Mouse (Mus musculus) heart, postnatal 4 days (tissue): Measurements from ENCODE around the gene Armc9. TPM values are rescaled to one million over a fixed set of nuclear protein-coding genes. Genes with fewer than 3 reads are reported as not detected.

Experiments
- DNase-seq: peaks from one replicate; pipeline ENCODE4 v3.0.0; 2021
- total RNA-seq, 2 experiments: library from RNA; stranded (reverse); gene quantifications; 2 replicates each; pipeline ENCODE4 v1.2.3; 2021

Gene Armc9
- total RNA-seq, 2 experiments from 2014 or later: 5.6 to 6.0 TPM

DNA sequence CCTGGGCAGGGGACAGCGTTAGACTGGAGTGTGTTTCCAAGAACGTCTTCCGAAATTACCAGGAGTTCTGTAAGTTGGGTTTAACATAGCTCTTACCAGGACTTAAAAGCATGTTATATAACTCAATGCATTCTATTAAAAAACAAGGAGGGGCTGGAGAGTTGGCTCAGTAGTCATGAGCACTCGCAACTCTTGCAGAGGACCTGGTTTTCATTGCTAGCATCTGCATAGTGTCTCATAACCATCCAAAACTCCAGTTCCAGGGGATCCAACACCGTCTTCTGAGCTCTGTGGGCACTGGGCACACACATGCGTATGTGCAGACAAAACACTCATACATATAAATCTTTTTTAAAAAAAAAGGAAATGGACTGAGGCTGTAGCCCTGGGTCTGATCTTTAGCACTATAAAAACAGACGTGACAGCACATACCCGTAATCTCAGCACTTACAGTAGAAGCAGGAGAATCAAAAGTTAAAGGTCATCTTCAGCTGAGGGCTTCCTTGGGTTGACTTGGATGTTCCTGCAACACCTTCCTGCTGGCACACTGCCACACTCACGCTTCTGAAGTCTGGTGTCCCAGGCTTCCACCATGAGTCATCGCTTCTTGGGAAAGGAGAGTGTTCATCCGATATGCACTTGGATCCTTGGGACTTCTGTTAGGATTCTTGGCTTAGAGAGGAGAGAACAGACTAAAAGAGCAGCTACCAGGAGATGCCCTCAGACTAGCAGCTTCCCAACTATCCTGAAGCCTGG, 127.4 kb downstream of the Armc9 start:
- no peak for DNase-seq

DNA sequence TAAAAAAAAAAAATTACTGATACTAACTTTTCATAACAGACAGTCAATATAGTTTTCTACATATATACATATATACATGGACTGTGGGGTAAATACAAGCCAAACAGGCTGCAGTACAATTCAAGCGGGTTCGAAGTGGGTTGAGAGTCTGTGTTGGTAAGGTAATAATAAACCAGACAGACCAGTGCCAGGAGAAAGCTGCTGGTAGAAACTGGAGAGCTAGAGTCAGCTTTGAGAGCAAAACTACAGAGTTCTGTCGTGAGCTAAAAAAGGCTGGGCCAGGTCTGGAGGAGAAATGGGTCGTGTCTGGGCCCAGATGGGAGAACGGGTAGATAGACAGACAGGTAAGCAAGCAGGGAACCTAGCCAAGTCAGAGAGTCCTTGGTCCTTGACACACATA, 129.5 kb downstream of the Armc9 start:
- DNase-seq: no peak

DNA sequence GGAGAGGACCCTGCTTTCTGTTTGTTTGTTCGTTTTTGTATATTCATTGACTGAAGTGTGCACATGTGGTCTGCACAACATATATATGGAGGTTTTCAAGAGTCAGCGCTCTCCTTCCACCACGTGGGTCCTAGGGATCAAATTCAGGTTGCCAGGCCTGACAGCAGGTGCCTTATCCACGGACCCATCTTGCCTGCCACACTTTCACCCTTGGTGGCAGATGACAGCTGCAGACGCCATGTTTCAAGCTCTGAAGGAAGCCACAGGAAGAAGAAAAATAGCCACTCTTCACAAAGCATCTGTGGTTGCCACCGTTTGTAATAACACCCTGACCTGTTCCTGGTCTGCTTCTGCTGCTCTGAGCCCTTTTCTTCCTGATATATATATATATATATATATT, 130.7 kb downstream of the Armc9 start:
- DNase-seq: no peak

- no peak for DNase-seq
Measured at GRCm38 (mm10) chr1:86287473-86287872, 132.9 kb downstream of the Armc9 start.

GRCm38 (mm10) chr1:86290452-86290851, 135.9 kb downstream of the Armc9 start:
- no peak for DNase-seq

- no peak for DNase-seq
Measured at GRCm38 (mm10) chr1:86293091-86293490, 138.5 kb downstream of the Armc9 start.

- no peak for DNase-seq
Measured at GRCm38 (mm10) chr1:86293868-86294267, 139.3 kb downstream of the Armc9 start.

- no peak for DNase-seq
Measured at GRCm38 (mm10) chr1:86294472-86294871, 139.9 kb downstream of the Armc9 start.

GRCm38 (mm10) chr1:86300093-86300492, 145.5 kb downstream of the Armc9 start:
- DNase-seq: no peak

- no peak for DNase-seq
Measured at GRCm38 (mm10) chr1:86300731-86301130, 146.2 kb downstream of the Armc9 start.

DNA sequence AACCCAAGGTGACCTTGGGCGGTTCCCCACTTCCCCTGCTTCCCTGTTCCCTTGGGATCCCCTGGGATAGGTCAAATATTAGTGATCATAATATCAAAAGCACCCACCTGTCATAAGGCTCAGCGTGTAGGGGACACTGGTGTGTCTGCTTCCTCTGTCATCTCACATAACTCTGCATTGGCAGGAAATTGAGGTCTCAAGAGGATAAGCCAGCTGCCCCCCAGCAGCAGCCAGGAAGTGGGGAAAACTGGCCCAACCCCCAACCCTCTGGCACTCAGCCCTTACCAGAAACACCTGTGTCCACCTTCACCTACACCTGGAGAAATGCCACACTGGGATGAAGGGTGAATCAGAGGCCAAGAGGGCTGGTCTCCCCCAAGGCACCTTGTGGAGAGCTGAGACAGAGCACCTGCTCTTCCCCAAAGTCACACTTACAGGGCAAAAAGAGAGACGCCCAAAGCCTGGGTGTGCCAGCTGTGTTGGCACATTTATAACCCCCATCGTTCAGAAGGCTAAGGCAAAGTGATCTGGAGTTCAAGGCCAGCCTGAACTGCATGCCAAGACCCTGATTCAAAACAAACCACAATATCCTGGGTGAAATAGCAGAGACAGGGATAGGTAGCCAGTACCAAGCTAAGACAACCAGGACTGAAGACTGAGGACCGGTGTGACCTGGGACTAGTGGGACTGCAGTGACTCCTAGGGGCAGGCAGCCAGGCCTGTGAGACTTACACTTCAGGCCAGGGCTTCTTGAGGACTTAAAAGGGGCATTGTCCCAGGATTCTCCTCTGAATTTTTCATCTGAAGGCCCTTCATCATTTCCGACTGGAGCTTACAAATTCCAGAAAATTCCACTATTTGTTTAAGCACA, 146.9 kb downstream of the Armc9 start:
- no peak for DNase-seq

- no peak for DNase-seq
Measured at GRCm38 (mm10) chr1:86302532-86302931, 148.0 kb downstream of the Armc9 start, which contains the start of gene B3gnt7. Gene B3gnt7 (plus strand): TSS chr1:86302832.

DNA sequence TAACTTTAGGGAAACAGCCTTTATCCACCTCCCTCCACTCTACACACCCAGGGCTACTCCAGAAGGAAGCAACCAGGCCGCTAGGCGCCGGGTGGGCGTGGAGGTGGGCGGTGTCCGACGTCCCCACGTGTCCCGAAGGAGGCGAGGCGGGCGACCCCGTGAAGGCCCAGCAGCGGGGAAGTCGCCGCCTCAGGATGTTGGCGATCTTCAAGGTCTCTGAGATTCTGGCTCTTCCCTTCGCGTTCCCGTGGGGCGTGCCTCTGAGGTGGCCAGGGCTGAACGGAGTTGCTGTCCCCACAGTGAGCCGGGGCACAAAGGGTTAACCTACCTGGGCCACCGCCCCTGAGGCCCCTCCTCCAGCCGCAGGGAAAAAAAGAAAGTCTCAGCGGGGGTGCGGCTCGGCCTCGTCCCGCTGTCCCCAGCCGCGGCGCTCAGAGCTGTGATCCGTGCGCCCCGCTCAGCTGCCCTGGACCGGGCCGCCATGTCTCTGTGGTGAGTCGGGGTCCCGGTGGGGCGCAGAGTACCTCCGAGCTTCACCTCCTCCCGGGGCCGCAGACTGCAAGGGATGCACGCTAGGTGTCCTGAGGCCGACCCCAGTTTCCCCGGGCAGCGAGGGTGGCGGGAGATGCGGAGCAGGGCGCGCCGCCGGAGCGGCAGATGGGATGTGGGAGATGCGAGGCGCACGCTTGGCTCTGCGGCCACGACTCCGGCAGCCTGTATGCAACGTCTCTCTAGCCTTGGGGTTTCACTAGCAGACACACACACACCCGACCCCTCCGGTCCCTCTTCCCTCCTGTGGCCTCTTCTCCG, 148.7 kb downstream of the Armc9 start:
- DNase-seq: peak; percentile 76

- DNase-seq: no peak
Measured at GRCm38 (mm10) chr1:86303873-86304250, 149.3 kb downstream of the Armc9 start.

GRCm38 (mm10) chr1:86306686-86307085, 152.1 kb downstream of the Armc9 start:
- no peak for DNase-seq

DNA sequence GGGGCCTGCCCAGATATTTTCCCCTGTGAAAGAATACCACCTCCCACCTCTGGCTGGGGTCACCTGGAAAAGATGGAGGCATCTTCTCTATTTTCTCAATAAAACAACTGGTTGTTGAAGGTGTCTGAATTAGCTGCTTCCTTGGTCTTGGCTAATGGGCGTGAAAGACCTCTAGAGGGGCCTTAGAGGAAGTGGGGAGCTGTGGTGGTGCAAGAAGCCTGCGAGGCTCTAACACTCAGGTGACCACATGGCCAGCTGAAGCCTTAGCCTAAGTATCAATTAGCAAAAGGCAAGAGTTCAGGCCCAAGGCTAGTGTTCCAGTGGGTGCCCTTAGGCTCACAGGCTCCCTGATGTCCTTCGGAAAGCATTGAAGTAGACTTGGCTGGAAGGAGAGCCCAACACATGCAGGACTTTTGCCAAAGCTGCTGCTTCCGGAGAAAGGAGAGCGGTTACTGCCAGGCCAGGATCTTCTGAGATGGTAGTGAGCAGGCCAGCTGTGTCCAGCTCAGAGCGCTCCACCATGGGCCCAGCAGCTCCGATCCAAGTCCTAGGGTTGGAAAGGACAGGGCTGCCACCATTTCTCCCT, 152.7 kb downstream of the Armc9 start:
- DNase-seq: no peak

DNA sequence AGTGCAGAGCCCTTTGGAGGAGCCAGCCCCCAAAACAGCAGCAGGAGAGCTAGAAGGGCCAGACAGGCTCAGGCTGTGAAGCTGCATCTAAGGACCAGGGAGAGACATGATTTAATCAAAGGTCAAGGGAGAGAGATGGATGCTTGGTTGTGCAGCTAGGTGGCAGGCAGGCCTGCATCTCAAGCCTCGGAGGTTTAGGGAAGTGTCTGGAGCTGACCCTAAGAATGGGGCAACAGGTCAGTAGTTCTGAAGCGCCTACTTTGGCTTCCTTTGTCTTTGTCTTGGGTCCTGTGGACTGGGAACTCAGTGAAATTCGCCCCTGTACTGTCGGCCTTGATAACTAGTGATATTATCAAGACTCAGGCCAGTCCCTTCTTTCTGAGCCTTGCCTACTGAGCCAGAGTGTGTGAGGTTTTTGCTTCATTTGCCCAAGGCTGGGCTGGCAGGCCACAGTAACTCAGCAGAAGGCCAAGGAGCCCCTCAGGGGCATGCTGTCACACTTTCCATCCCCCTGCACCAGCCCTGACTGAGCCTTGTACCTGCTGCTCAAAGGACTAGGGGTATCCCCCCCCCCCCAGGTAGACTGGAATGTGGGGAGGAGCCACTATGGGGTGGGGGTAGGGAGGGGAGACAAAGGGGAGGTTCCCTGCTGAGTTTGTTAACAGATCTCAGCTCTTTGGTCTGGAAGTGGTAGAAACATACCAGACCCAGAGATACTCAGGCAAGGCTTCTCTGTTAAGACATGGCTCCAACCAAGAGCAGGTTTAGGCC, 153.5 kb downstream of the Armc9 start:
- DNase-seq: no peak

DNA sequence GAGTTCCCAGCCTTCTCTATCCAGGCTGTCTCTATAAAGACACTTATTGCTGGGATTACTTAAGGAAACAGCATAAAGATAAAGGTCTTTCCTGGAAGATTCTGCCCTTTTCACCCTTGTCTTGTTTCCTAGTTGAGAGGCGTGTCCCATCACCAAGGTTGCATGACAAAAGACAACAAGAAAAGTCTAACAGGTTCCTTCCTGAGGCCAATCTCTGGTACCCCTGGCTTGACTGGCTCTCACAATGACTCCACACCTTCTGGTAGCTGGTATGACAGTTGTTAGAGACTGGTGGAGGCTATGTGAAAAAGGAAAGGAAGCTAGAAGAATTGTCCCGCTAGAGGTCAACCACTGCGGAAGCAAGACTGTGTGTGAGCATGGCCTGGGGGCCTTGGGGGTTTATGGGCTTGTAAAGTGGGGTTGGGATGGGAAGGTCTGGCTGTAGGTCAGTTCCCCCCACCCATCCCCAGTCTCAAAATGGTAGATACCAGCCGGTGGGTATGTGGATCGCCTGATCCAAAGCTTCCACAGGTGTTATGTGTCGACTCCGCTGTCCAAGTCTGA, 154.8 kb downstream of the Armc9 start:
- no peak for DNase-seq

DNA sequence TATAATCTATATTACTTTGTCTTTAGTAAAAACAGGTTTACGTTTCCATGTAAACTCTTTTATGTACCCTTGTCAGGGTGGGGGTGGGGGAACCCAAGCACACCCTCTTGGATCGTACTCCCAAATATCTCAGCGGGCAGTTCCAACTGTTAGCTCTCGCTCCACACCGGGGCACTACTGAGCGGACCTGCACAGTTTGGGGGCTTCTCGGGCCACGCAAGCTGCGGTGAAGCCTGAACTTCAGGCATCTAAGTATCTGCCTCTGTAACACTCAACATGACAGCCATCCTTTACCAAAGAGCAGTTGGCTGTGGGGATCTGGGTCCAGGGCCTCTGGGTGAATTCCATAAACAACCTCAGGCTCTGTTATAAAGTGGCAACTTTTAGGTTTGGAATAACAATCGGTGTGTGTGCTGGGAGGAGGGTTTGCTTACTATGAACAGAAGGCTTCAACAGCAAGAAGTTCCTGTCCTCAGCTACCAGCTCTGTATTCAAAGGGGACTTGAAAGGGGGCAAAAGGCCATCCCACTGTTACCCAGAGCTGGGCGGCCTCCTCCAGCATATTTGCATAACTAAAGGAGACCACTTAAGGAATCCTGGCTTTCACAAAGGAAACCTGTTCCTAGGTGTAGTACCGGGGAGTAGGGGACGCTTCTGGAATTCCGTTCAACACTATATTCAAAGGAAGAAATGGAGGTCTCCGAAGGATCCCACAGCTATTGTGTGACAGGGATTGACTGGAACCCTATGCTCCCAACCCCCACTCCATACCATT, 156.1 kb downstream of the Armc9 start:
- no peak for DNase-seq

DNA sequence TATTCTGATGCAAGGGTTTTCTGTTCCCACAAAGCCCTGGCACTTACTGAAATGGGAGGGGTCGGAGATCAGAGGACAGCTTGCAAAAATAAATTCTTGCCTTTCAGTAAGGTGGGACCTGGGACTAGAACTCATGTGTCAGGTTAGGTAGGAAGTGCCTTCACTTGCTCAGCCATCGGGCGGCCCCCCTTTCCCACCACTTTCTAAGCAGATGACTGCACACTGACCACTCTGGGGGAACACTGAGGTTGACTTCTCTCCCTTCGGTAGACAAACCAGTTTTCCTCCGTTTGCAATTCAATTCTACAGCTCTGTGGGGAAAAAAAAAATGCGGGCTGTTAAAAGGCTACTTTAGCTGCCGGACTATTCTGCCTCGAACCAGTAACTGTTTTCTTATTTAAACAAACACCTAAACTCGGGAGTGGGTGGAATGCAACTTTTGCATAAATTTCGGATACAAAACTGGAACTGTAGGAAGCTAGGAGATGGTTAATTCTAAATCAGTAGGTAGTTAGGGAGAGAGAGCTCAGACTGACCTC, 157.0 kb downstream of the Armc9 start:
- no peak for DNase-seq
